Mouse (Mus musculus): ENCODE results near the gene Dnmbp.

- TF ChIP-seq CTCF (IDR thresholded peaks at IDR 0.05; ENCODE audit: low read depth) (no peak), EP300 (IDR thresholded peaks at IDR 0.05; ENCODE audit: low read depth) (no peak)
These were observed 37.1 kb downstream of the Dnmbp start for GRCm38 (mm10) chr19:43902887-43903286.

Data from liver, embryonic 14.5 days (tissue).